Mouse (Mus musculus) forebrain, postnatal 0 days (tissue): ENCODE data around the gene Shtn1. TPM values are rescaled to one million over a fixed set of nuclear protein-coding genes. Genes with fewer than 3 reads are reported as not detected.

Experiments
- ATAC-seq: fragments of 200-750 bp; cut with Nextera tagmentation; 2 replicates; pipeline ENCODE4 v1.8.0; 2017; ENCODE audit warnings: mild to moderate bottlenecking, moderate library complexity
- DNase-seq: peaks from one replicate; pipeline ENCODE4 v3.0.0-alpha.2; 2015
- H3K27ac ChIP-seq: fragments of 300-500 bp; sonication (generic); 2 replicates; pipeline ENCODE4 v1.5.1; 2014; ENCODE audit warnings: low read depth, mild to moderate bottlenecking, antibody characterized with exemption, low read length, moderate library complexity, mixed read lengths
- H3K27me3 ChIP-seq: fragments of 300-500 bp; sonication (generic); 2 replicates; pipeline ENCODE4 v1.6.1; 2014; ENCODE audit warnings: mild to moderate bottlenecking, low read length, mixed read lengths; ENCODE audit not compliant: insufficient read depth
- H3K36me3 ChIP-seq: fragments of 300-500 bp; sonication (generic); 2 replicates; pipeline ENCODE4 v1.6.1; 2014; ENCODE audit warnings: mild to moderate bottlenecking, moderate library complexity; ENCODE audit not compliant: insufficient read depth
- H3K4me1 ChIP-seq: fragments of 300-500 bp; sonication (generic); 2 replicates; pipeline ENCODE4 v1.6.1; 2014; ENCODE audit warnings: antibody characterized with exemption; ENCODE audit not compliant: insufficient read depth
- H3K4me2 ChIP-seq: fragments of 300-500 bp; sonication (generic); 2 replicates; pipeline ENCODE4 v1.6.1; 2014; ENCODE audit warnings: low read depth, mild to moderate bottlenecking, moderate library complexity
- H3K4me3 ChIP-seq: fragments of 300-500 bp; sonication (generic); 2 replicates; pipeline ENCODE4 v1.5.1; 2014; ENCODE audit warnings: low read depth, low read length, mixed read lengths
- H3K9ac ChIP-seq: fragments of 300-500 bp; sonication (generic); 2 replicates; pipeline ENCODE4 v1.6.1; 2014; ENCODE audit warnings: mild to moderate bottlenecking
- H3K9me3 ChIP-seq: fragments of 300-500 bp; sonication (generic); 2 replicates; pipeline ENCODE4 v1.6.1; 2016; ENCODE audit warnings: low read length
- CTCF ChIP-seq: sonication (generic); IDR thresholded peaks from 2 replicates; pipeline ENCODE4 v1.5.1; 2016; ENCODE audit warnings: antibody characterized with exemption, control low read depth, low read depth
- WGBS: fragments of 180-500 bp; shearing (Covaris S2); extraction: QIAGEN DNeasy Blood & Tissue Kit; methylation state at CpG from one replicate; pipeline ENCODE4 v1.1.7; 2014; 5-methylcytosine and 5-hydroxymethylcytosine counted together
- polyA plus RNA-seq: library from polyadenylated mRNA; unstranded; fragments of >200 nt; fragmentation: Nextera tagmentation; extraction: Ambion mirVana; gene quantifications from 2 replicates; pipeline ENCODE4 v1.2.1, GENCODE M21; 2015
- total RNA-seq: library from RNA; depleted of rRNA; stranded (reverse); fragments of >200 nt; gene quantifications from 2 replicates; pipeline ENCODE4 v1.2.3, GENCODE M21; 2014

Gene Shtn1
- total and polyA plus RNA-seq, 2 experiments from 2014 or later, result 77.4 to 120 TPM

GRCm38 (mm10) chr19:59076131-59076530 is 231 bp upstream of the Shtn1 start:
- no peaks in the 10 kb centered on the region for H3K9me3 ChIP-seq
- no peaks in the 10 kb centered on the region for H3K27me3 ChIP-seq
- DNase-seq, result no peak
- H3K9ac ChIP-seq, result no peak overlapping the region
- H3K4me1 ChIP-seq, result peaks cover 14% of the 10 kb centered on the region
- H3K36me3 ChIP-seq, result no peaks in the 10 kb centered on the region
- no peak overlapping the region; the same call in 1 of the 2 replicates for H3K27ac ChIP-seq
- 12% methylated on average over 5 of the region's 5 CpGs for WGBS
- TF ChIP-seq CTCF, result no peak
- no peak for ATAC-seq
- peak overlapping the region; percentile 92 for H3K4me2 ChIP-seq
- H3K4me3 ChIP-seq, result peak overlapping the region; percentile 65

GRCm38 (mm10) chr19:59074841-59075471 is 944 bp downstream of the Shtn1 start:
- no peaks in the 10 kb centered on the region for H3K36me3 ChIP-seq
- H3K27me3 ChIP-seq, result no peaks in the 10 kb centered on the region
- H3K27ac ChIP-seq, result peak overlapping the region; percentile 93
- WGBS, result 2% methylated on average over 46 of the region's 46 CpGs
- no peaks in the 10 kb centered on the region for H3K9me3 ChIP-seq
- peak overlapping the region; percentile 92 for H3K4me2 ChIP-seq
- ATAC-seq (peak; percentile 57), DNase-seq (peak; percentile 54)
- H3K9ac ChIP-seq, result peak overlapping the region; percentile 91
- H3K4me3 ChIP-seq, result peak overlapping the region; percentile 65
- TF ChIP-seq CTCF, result no peak
- H3K4me1 ChIP-seq, result peaks cover 14% of the 10 kb centered on the region

- DNase-seq (peak; percentile 37), ATAC-seq (no peak)
- 57% methylated on average over 3 of the region's 3 CpGs for WGBS
- peaks cover 14% of the 10 kb centered on the region for H3K4me1 ChIP-seq
- peak overlapping the region; percentile 92 for H3K4me2 ChIP-seq
- no peak for TF ChIP-seq CTCF
- H3K27me3 ChIP-seq, result no peaks in the 10 kb centered on the region
- no peaks in the 10 kb centered on the region for H3K36me3 ChIP-seq
- H3K9ac ChIP-seq, result peak overlapping the region; percentile 91
- H3K9me3 ChIP-seq, result no peaks in the 10 kb centered on the region
- H3K27ac ChIP-seq, result peak overlapping the region; percentile 93
- H3K4me3 ChIP-seq, result peak overlapping the region; percentile 65
Measured at GRCm38 (mm10) chr19:59074381-59074780, 1.5 kb downstream of the Shtn1 start.

GRCm38 (mm10) chr19:59073006-59073405 is 2.9 kb downstream of the Shtn1 start:
- Histone ChIP-seq H3K27me3 (no peaks in the 10 kb centered on the region), H3K9me3 (no peaks in the 10 kb centered on the region), H3K9ac (no peak overlapping the region), H3K4me2 (peak overlapping the region; percentile 92), H3K4me3 (0 out of 2 replicates have a peak overlapping the region, but pooled peaks have one; percentile 8), H3K4me1 (peaks cover 14% of the 10 kb centered on the region), H3K27ac (no peak overlapping the region), H3K36me3 (no peaks in the 10 kb centered on the region)
- ATAC-seq, result no peak
- 31% methylated on average over 6 of the region's 6 CpGs for WGBS
- peak; percentile 30 for DNase-seq
- no peak for TF ChIP-seq CTCF

GRCm38 (mm10) chr19:59071979-59072378 is 3.9 kb downstream of the Shtn1 start:
- Histone ChIP-seq H3K27ac (no peak overlapping the region), H3K4me3 (no peak overlapping the region), H3K4me1 (peaks cover 14% of the 10 kb centered on the region), H3K27me3 (no peaks in the 10 kb centered on the region), H3K9ac (no peak overlapping the region), H3K4me2 (0 out of 2 replicates have a peak overlapping the region, but pooled peaks have one; percentile 92), H3K36me3 (no peaks in the 10 kb centered on the region), H3K9me3 (no peaks in the 10 kb centered on the region)
- no peak for TF ChIP-seq CTCF
- WGBS, result 85% methylated on average over 2 of the region's 2 CpGs
- no peak for DNase-seq
- no peak for ATAC-seq

- DNase-seq (no peak), ATAC-seq (no peak)
- no peak overlapping the region for H3K4me3 ChIP-seq
- no peaks in the 10 kb centered on the region for H3K36me3 ChIP-seq
- H3K27me3 ChIP-seq, result no peaks in the 10 kb centered on the region
- no peak overlapping the region for H3K4me2 ChIP-seq
- H3K9ac ChIP-seq, result no peak overlapping the region
- no peak for TF ChIP-seq CTCF
- H3K9me3 ChIP-seq, result no peaks in the 10 kb centered on the region
- no peak overlapping the region for H3K27ac ChIP-seq
- H3K4me1 ChIP-seq, result peaks cover 14% of the 10 kb centered on the region
- WGBS, result 88% methylated on average over 4 of the region's 4 CpGs
Measured at GRCm38 (mm10) chr19:59071396-59071795, 4.5 kb downstream of the Shtn1 start.

- no peaks in the 10 kb centered on the region for H3K36me3 ChIP-seq
- no peaks in the 10 kb centered on the region for H3K27me3 ChIP-seq
- H3K9ac ChIP-seq, result no peak overlapping the region
- WGBS, result 73% methylated on average over 1 of the region's 1 CpGs
- TF ChIP-seq CTCF, result no peak
- H3K27ac ChIP-seq, result no peak overlapping the region
- no peak overlapping the region for H3K4me3 ChIP-seq
- no peak for DNase-seq
- H3K4me2 ChIP-seq, result no peak overlapping the region
- no peaks in the 10 kb centered on the region; the same call in 1 of the 2 replicates for H3K4me1 ChIP-seq
- no peaks in the 10 kb centered on the region for H3K9me3 ChIP-seq
- no peak for ATAC-seq
Measured at GRCm38 (mm10) chr19:59067652-59068051, 8.2 kb downstream of the Shtn1 start.
